Mouse (Mus musculus) lung, postnatal 25 days (tissue): ENCODE measurements around the gene Gm4312.
"Not testable (repeated sequence)": the region's sequence is repeated elsewhere in the genome, so short reads cannot be mapped to it uniquely, and the experiment has no call there.

Source experiments
- DNase-seq: peaks from one replicate; pipeline ENCODE4 v3.0.0; 2022; ENCODE audit warnings: low spot score

The Gm4312 gene

GRCm38 (mm10) chr10:100382460-100382859 is at the start of gene Gm4312:
TSS of gene Gm4312 (minus strand) at chr10:100382560.
- not testable (repeated sequence) for DNase-seq

GRCm38 (mm10) chr10:100427592-100427991 is 45.2 kb upstream of the Gm4312 start:
- DNase-seq, result no peak

- no peak for DNase-seq
Observed at GRCm38 (mm10) chr10:100415566-100415965, 33.2 kb upstream of the Gm4312 start.

GRCm38 (mm10) chr10:100402301-100402700 is 19.9 kb upstream of the Gm4312 start:
- DNase-seq, result not testable (repeated sequence)

GRCm38 (mm10) chr10:100361038-100361437 is 21.3 kb downstream of the Gm4312 start, which contains the start of gene Gm4307:
TSS of gene Gm4307 (plus strand) at chr10:100361338.
- not testable (repeated sequence) for DNase-seq

GRCm38 (mm10) chr10:100356841-100357240 is 25.5 kb downstream of the Gm4312 start:
- not testable (repeated sequence) for DNase-seq

GRCm38 (mm10) chr10:100350793-100351192 is 31.6 kb downstream of the Gm4312 start, which contains the start of gene Gm4305:
TSS of gene Gm4305 (plus strand) at chr10:100351093.
- not testable (repeated sequence) for DNase-seq

- DNase-seq, result not testable (repeated sequence)
Observed at GRCm38 (mm10) chr10:100345672-100346071, 36.7 kb downstream of the Gm4312 start, which contains the start of gene Gm4303. TSS of gene Gm4303 (plus strand) at chr10:100345972.

GRCm38 (mm10) chr10:100340536-100340935 is 41.8 kb downstream of the Gm4312 start, which contains the start of gene Gm4302:
TSS of gene Gm4302 (plus strand) at chr10:100340836.
- DNase-seq, result not testable (repeated sequence)

- not testable (repeated sequence) for DNase-seq
Observed at GRCm38 (mm10) chr10:100335376-100335775, 47.0 kb downstream of the Gm4312 start, which contains the start of gene Gm4301. TSS of gene Gm4301 (plus strand) at chr10:100335676.
